15 mouse cellular contexts compared by ENCODE assay signal in the genomic region with DNA sequence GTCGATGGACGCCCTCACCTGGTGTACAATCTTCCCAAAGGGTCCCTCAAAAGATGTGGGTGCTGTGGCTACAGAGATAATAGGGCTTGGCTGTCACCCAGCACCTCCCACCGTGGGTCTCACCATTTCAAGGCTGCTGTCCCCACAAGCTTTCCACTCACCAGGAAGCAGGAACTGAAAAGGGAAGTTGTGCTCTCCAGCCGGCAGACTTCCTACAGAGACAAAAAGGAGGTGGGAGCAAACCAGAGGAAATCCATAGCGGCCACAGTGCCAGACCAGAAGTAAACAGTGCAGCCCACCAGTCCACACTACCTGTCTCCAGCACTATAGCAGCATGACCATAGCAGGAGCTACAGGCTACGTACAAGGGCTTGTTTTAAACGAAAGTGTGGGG. TPM values are rescaled to one million over a fixed set of nuclear protein-coding genes. Genes with fewer than 3 reads are reported as not detected.
A peak's percentile ranks its signal among the peaks of the same experiment; 100 is the strongest.
DNase-seq lines count a peak whose midpoint lies in the region; ATAC-seq and TF ChIP-seq lines count a peak whose summit lies in the region.
"Had no signal": no experiment of that assay in that cellular context is flagged by ENCODE, and none has a peak within 500 bp of the region (broad histone marks: within the 10 kb centered on the region; RNA-seq: fewer than 3 reads in every experiment).

No protein-coding gene starts in this region.

- TF ChIP-seq CTCF in bone marrow macrophage, adult 2 months (IDR thresholded peaks at IDR 0.05; ENCODE audit: low read depth, low read length): no peak

- H3K27me3 ChIP-seq in kidney, embryonic 15.5 days: no peaks in the 10 kb centered on the region
- H3K27me3 ChIP-seq: intestine, embryonic 15.5 days had no signal

- peaks cover 15% of the 10 kb centered on the region for H3K4me1 ChIP-seq in kidney, embryonic 15.5 days
- H3K4me1 ChIP-seq in bone marrow macrophage, adult 2 months (ENCODE audit: control insufficient read depth, insufficient read depth, low read length): peaks cover 21% of the 10 kb centered on the region
- H3K4me1 ChIP-seq: heart, embryonic 12.5 days; hindbrain, embryonic 10.5 days; limb, embryonic 12.5 days had no signal

- no peak for DNase-seq in kidney, adult 9 months
- peak; percentile 26 for DNase-seq in 416B (ENCODE audit: low read depth)
- no peak for DNase-seq in urinary bladder, postnatal 4 days (ENCODE audit: low spot score in 2 of 2)
- DNase-seq: cerebellum, adult 9-11 months; gastrocnemius, postnatal 25 days; retina, postnatal 1 day had no signal

- H3K36me3 ChIP-seq in kidney, embryonic 15.5 days: peaks cover 5% of the 10 kb centered on the region; the same call in 1 of the 2 replicates
- H3K36me3 ChIP-seq: heart, embryonic 12.5 days; intestine, embryonic 15.5 days; limb, embryonic 12.5 days had no signal

- ATAC-seq in kidney, embryonic 15.5 days (replicated peaks; ENCODE audit: low FRiP score): no peak
- peak; percentile 67 for ATAC-seq in megakaryocyte, adult 5-6 weeks (ENCODE audit: poor library complexity, severe bottlenecking)
- ATAC-seq in megakaryocyte-erythroid progenitor cell, adult 5-6 weeks (replicated peaks; ENCODE audit: low FRiP score, low TSS enrichment, poor library complexity, severe bottlenecking): no peak
- ATAC-seq: midbrain, embryonic 16.5 days had no signal

- 0 out of 2 replicates have a peak overlapping the region, but pooled peaks have one; percentile 2 for H3K27ac ChIP-seq in kidney, embryonic 15.5 days
- H3K27ac ChIP-seq in bone marrow macrophage, adult 2 months (ENCODE audit: insufficient read depth, low read depth, low read length): peak overlapping the region; percentile 63
- H3K27ac ChIP-seq: limb, embryonic 12.5 days had no signal

- no peak overlapping the region for H3K4me2 ChIP-seq in kidney, embryonic 15.5 days
- H3K4me2 ChIP-seq: heart, embryonic 12.5 days; intestine, embryonic 15.5 days; limb, embryonic 12.5 days had no signal

- no peaks in the 10 kb centered on the region for H3K9me3 ChIP-seq in kidney, embryonic 15.5 days (replicated peaks)
- H3K9me3 ChIP-seq: heart, embryonic 12.5 days; hindbrain, embryonic 10.5 days; intestine, embryonic 15.5 days; limb, embryonic 12.5 days had no signal

- no peak overlapping the region for H3K4me3 ChIP-seq in kidney, embryonic 15.5 days (replicated peaks)
- no peak overlapping the region for H3K4me3 ChIP-seq in bone marrow macrophage, adult 2 months (ENCODE audit: insufficient read depth, low read length)
- H3K4me3 ChIP-seq: heart, embryonic 12.5 days; hindbrain, embryonic 10.5 days; intestine, embryonic 15.5 days; limb, embryonic 12.5 days had no signal

- 69% methylated on average over 7 of the region's 7 CpGs for WGBS in kidney, embryonic 15.5 days

- TF ChIP-seq POLR2A in bone marrow macrophage, adult 2 months (IDR thresholded peaks at IDR 0.05; ENCODE audit: borderline replicate concordance, low read depth, low read length): no peak

- H3K9ac ChIP-seq in kidney, embryonic 15.5 days: no peak overlapping the region
- H3K9ac ChIP-seq: heart, embryonic 12.5 days; intestine, embryonic 15.5 days had no signal

RNA-seq across cellular contexts. Expression of a gene that starts 7.5 kb away (rescaled TPM):
- polyA plus RNA-seq in kidney, embryonic 15.5 days (2015; fragmentation: Nextera tagmentation; extraction: Ambion mirVana): 88.4 and 93.2 TPM in 2 replicates
- 29.9 and 32.9 TPM in 2 replicates for polyA plus RNA-seq in bone marrow macrophage, adult 2 months (2012; ENCODE audit: insufficient read depth, insufficient read length, missing spikeins)
- 26.2 and 30.7 TPM in 2 replicates for total RNA-seq in megakaryocyte, adult 5-6 weeks (2015)
- total RNA-seq in megakaryocyte, adult 5-6 weeks (2017): 49.7 and 69.3 TPM in 2 replicates
- total RNA-seq in megakaryocyte-erythroid progenitor cell, adult 5-6 weeks (2014; fragmentation: Nextera tagmentation): 78.3 and 81.6 TPM in 2 replicates
- 62.9 and 107 TPM in 2 replicates for total RNA-seq in megakaryocyte-erythroid progenitor cell, adult 5-6 weeks (2017)

RNA-seq across cellular contexts. Expression of a gene that starts 8.1 kb away (rescaled TPM):
- 45.3 and 48.5 TPM in 2 replicates for polyA plus RNA-seq in kidney, embryonic 15.5 days (2015; fragmentation: Nextera tagmentation; extraction: Ambion mirVana)
- 97.6 and 102 TPM in 2 replicates for polyA plus RNA-seq in bone marrow macrophage, adult 2 months (2012; ENCODE audit: insufficient read depth, insufficient read length, missing spikeins)
- total RNA-seq in megakaryocyte, adult 5-6 weeks (2015): 47.2 and 53.9 TPM in 2 replicates
- total RNA-seq in megakaryocyte, adult 5-6 weeks (2017): 106 and 108 TPM in 2 replicates
- total RNA-seq in megakaryocyte-erythroid progenitor cell, adult 5-6 weeks (2014; fragmentation: Nextera tagmentation): 53.4 and 55.9 TPM in 2 replicates
- 38.7 and 66.0 TPM in 2 replicates for total RNA-seq in megakaryocyte-erythroid progenitor cell, adult 5-6 weeks (2017)

RNA-seq across cellular contexts. Expression of a gene that starts 22.6 kb away (rescaled TPM):
- polyA plus RNA-seq in kidney, embryonic 15.5 days (2015; fragmentation: Nextera tagmentation; extraction: Ambion mirVana): 15.9 and 22.9 TPM in 2 replicates
- 6.5 and 7.6 TPM in 2 replicates for polyA plus RNA-seq in bone marrow macrophage, adult 2 months (2012; ENCODE audit: insufficient read depth, insufficient read length, missing spikeins)
- 6.0 and 6.4 TPM in 2 replicates for total RNA-seq in megakaryocyte, adult 5-6 weeks (2015)
- total RNA-seq in megakaryocyte, adult 5-6 weeks (2017): 17.4 TPM in 2 replicates
- 34.5 and 34.9 TPM in 2 replicates for total RNA-seq in megakaryocyte-erythroid progenitor cell, adult 5-6 weeks (2014; fragmentation: Nextera tagmentation)
- 69.9 and 75.2 TPM in 2 replicates for total RNA-seq in megakaryocyte-erythroid progenitor cell, adult 5-6 weeks (2017)

RNA-seq across cellular contexts. Expression of a gene that starts 35.2 kb away (rescaled TPM):
- 28.3 and 29.5 TPM in 2 replicates for polyA plus RNA-seq in kidney, embryonic 15.5 days (2015; fragmentation: Nextera tagmentation; extraction: Ambion mirVana)
- polyA plus RNA-seq in bone marrow macrophage, adult 2 months (2012; ENCODE audit: insufficient read depth, insufficient read length, missing spikeins): 8.2 and 8.7 TPM in 2 replicates
- 6.7 and 9.4 TPM in 2 replicates for total RNA-seq in megakaryocyte, adult 5-6 weeks (2015)
- 6.7 and 8.8 TPM in 2 replicates for total RNA-seq in megakaryocyte, adult 5-6 weeks (2017)
- total RNA-seq in megakaryocyte-erythroid progenitor cell, adult 5-6 weeks (2014; fragmentation: Nextera tagmentation): 21.0 and 24.9 TPM in 2 replicates
- total RNA-seq in megakaryocyte-erythroid progenitor cell, adult 5-6 weeks (2017): 16.1 and 29.1 TPM in 2 replicates

RNA-seq across cellular contexts. Expression of a gene that starts 47.9 kb away (rescaled TPM):
- polyA plus RNA-seq in kidney, embryonic 15.5 days (2015; fragmentation: Nextera tagmentation; extraction: Ambion mirVana): 116 and 127 TPM in 2 replicates
- polyA plus RNA-seq in bone marrow macrophage, adult 2 months (2012; ENCODE audit: insufficient read depth, insufficient read length, missing spikeins): 30.9 and 31.6 TPM in 2 replicates
- total RNA-seq in megakaryocyte, adult 5-6 weeks (2015): 38.3 and 46.3 TPM in 2 replicates
- total RNA-seq in megakaryocyte, adult 5-6 weeks (2017): 69.8 and 73.4 TPM in 2 replicates
- 80.8 and 117 TPM in 2 replicates for total RNA-seq in megakaryocyte-erythroid progenitor cell, adult 5-6 weeks (2014; fragmentation: Nextera tagmentation)
- 129 and 194 TPM in 2 replicates for total RNA-seq in megakaryocyte-erythroid progenitor cell, adult 5-6 weeks (2017)
